Mouse (Mus musculus) midbrain, embryonic 16.5 days (tissue): ENCODE measurements around the gene Zfp97. TPM values are rescaled to one million over a fixed set of nuclear protein-coding genes. Genes with fewer than 3 reads are reported as not detected.
A peak's percentile ranks its signal among the peaks of the same experiment; 100 is the strongest.
"Not testable (repeated sequence)": the region's sequence is repeated elsewhere in the genome, so short reads cannot be mapped to it uniquely, and the experiment has no call there.

ENCODE experiments used
- ATAC-seq: fragments of 200-750 bp; cut with Nextera tagmentation; 2 replicates; pipeline ENCODE4 v1.8.0; 2017; ENCODE audit warnings: moderate TSS enrichment
- H3K27ac ChIP-seq: fragments of 300-500 bp; sonication (generic); 2 replicates; pipeline ENCODE4 v1.5.1; 2014; ENCODE audit warnings: mild to moderate bottlenecking, low read length, mixed read lengths
- H3K27me3 ChIP-seq: fragments of 300-500 bp; sonication (generic); 2 replicates; pipeline ENCODE4 v1.6.1; 2014; ENCODE audit warnings: low read depth, low read length, mixed read lengths; ENCODE audit not compliant: control insufficient read depth, insufficient read depth
- H3K36me3 ChIP-seq: fragments of 300-500 bp; sonication (generic); 2 replicates; pipeline ENCODE4 v1.6.1; 2014; ENCODE audit warnings: mild to moderate bottlenecking, low read length, moderate library complexity, mixed read lengths; ENCODE audit not compliant: control insufficient read depth, insufficient read depth
- H3K4me1 ChIP-seq: fragments of 300-500 bp; sonication (generic); 2 replicates; pipeline ENCODE4 v1.6.1; 2014; ENCODE audit warnings: mild to moderate bottlenecking, low read length, mixed read lengths; ENCODE audit not compliant: control insufficient read depth, insufficient read depth
- H3K4me2 ChIP-seq: fragments of 300-500 bp; sonication (generic); 2 replicates; pipeline ENCODE4 v1.6.1; 2014; ENCODE audit warnings: mild to moderate bottlenecking, low read length, mixed read lengths
- H3K4me3 ChIP-seq: fragments of 300-500 bp; sonication (generic); 2 replicates; pipeline ENCODE4 v1.5.1; 2014; ENCODE audit warnings: low read depth, mild to moderate bottlenecking, low read length, moderate library complexity, mixed read lengths
- H3K9ac ChIP-seq: fragments of 300-500 bp; sonication (generic); 2 replicates; pipeline ENCODE4 v1.6.1; 2014; ENCODE audit warnings: low read depth, low read length, mixed read lengths
- H3K9me3 ChIP-seq: fragments of 300-500 bp; sonication (generic); replicated peaks from 2 replicates; pipeline ENCODE4 v1.6.1; 2014; ENCODE audit warnings: mild to moderate bottlenecking, low read length, mixed read lengths; ENCODE audit not compliant: control insufficient read depth, poor library complexity, severe bottlenecking
- WGBS: fragments of 180-500 bp; shearing (Covaris S2); extraction: QIAGEN DNeasy Blood & Tissue Kit; methylation state at CpG from one replicate; pipeline ENCODE4 v1.1.7; 2014; 5-methylcytosine and 5-hydroxymethylcytosine counted together
- polyA plus RNA-seq: library from polyadenylated mRNA; unstranded; fragments of >200 nt; fragmentation: Nextera tagmentation; extraction: Ambion mirVana; gene quantifications from 2 replicates; pipeline ENCODE4 v1.2.1, GENCODE M21; 2015

Gene Zfp97
- polyA plus RNA-seq, result 3.5 and 4.9 TPM in 2 replicates

- H3K9ac ChIP-seq, H3K36me3 ChIP-seq, H3K4me3 ChIP-seq, H3K4me2 ChIP-seq, H3K27ac ChIP-seq, H3K27me3 ChIP-seq, H3K4me1 ChIP-seq, H3K9me3 ChIP-seq: not testable (repeated sequence)
- ATAC-seq, result peak; percentile 100
- WGBS, result no CpG with 5 or more reads among the region's 8 CpGs
Observed at GRCm38 (mm10) chr17:17120830-17121502, at the start of gene Zfp97. Gene Zfp97 (plus strand): TSS chr17:17121415.

DNA sequence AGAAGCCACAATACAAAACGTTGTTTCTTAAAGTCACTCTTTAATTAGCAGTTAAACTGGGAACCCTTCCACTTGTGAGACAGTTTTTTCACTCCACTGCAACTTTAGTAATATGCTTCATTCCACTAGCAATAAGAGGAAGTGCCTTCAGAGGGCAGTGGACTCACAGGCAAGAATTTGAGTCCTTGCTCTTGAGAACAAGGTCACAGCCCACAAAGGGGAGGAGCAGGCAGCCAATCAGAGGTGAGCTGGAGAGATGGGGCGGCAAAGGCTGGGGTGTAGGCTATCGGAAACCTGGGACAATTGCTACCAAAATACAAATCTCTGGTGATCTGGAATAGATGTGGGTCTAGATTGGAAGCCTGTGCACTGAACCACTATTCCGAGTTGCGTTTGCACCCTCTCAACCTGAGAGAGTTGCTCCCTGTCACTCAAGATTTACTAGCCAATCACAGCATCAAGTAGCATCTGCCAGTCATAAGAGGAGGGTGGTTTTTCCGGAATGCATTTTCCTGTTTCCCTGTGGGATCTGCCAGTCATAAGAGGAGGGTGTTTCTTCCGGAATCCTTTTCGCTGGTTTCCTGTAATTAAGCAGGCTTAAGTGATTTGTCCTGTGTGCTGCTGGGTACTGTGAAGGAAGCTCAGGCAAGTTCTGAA is 57.7 kb downstream of the Zfp97 start:
- H3K27ac ChIP-seq, H3K4me1 ChIP-seq, H3K9ac ChIP-seq, H3K9me3 ChIP-seq, H3K27me3 ChIP-seq, H3K4me3 ChIP-seq, H3K36me3 ChIP-seq, H3K4me2 ChIP-seq: not testable (repeated sequence)
- peak; percentile 100 for ATAC-seq
- no CpG with 5 or more reads among the region's 8 CpGs for WGBS

- not testable (repeated sequence) for H3K27ac ChIP-seq, H3K27me3 ChIP-seq, H3K36me3 ChIP-seq, H3K4me2 ChIP-seq, H3K4me1 ChIP-seq, ATAC-seq, H3K9ac ChIP-seq, H3K4me3 ChIP-seq
- peaks cover 28% of the 10 kb centered on the region for H3K9me3 ChIP-seq
Observed at GRCm38 (mm10) chr17:17194761-17195160, 73.5 kb downstream of the Zfp97 start.

- H3K36me3 ChIP-seq, result 0 out of 2 replicates have a peak, but pooled peaks cover 3% of the 10 kb centered on the region
- no peak for ATAC-seq
- H3K27me3 ChIP-seq, result no peaks in the 10 kb centered on the region
- H3K9me3 ChIP-seq, result peaks cover 26% of the 10 kb centered on the region
- H3K4me3 ChIP-seq, result no peak overlapping the region
- H3K27ac ChIP-seq, result no peak overlapping the region
- H3K4me1 ChIP-seq, result no peaks in the 10 kb centered on the region
- no peak overlapping the region for H3K9ac ChIP-seq
- no peak overlapping the region for H3K4me2 ChIP-seq
Observed at GRCm38 (mm10) chr17:17195178-17195577, 74.0 kb downstream of the Zfp97 start.

GRCm38 (mm10) chr17:17196111-17196510 is 74.9 kb downstream of the Zfp97 start:
- WGBS, result 96% methylated on average over 3 of the region's 3 CpGs
- H3K4me3 ChIP-seq, H3K4me1 ChIP-seq, H3K27ac ChIP-seq, ATAC-seq, H3K4me2 ChIP-seq, H3K9ac ChIP-seq, H3K36me3 ChIP-seq, H3K27me3 ChIP-seq: not testable (repeated sequence)
- H3K9me3 ChIP-seq, result peaks cover 31% of the 10 kb centered on the region

Other genes starting within 250 kb of the Zfp97 start
- 3.3 and 3.5 TPM in 2 replicates for gene Zfp960, start 57.3 kb upstream of the Zfp97 start, polyA plus RNA-seq